Mouse (Mus musculus) MEL (cell line): ENCODE results near the gene Fkbp4. TPM values are rescaled to one million over a fixed set of nuclear protein-coding genes. Genes with fewer than 3 reads are reported as not detected.
A peak's percentile ranks its signal among the peaks of the same experiment; 100 is the strongest.
"Not testable (repeated sequence)": the region's sequence is repeated elsewhere in the genome, so short reads cannot be mapped to it uniquely, and the experiment has no call there.

ENCODE experiments used
- DNase-seq: peaks from one replicate; pipeline ENCODE4 v3.0.0; 2011; ENCODE audit warnings: low read depth, low spot score
- H3K27ac ChIP-seq: 2 replicates; pipeline ENCODE4 v1.5.1; 2012; ENCODE audit warnings: low read depth, mild to moderate bottlenecking, control low read depth, low read length, moderate library complexity; ENCODE audit not compliant: control insufficient read depth
- H3K27me3 ChIP-seq, 2 experiments: fragments of 150-350 bp in 1 of 2; sonication (generic) in 1 of 2; 2 replicates each; pipeline ENCODE4 v1.6.1; 2012; ENCODE audit warnings: low read length in 2 of 2, mild to moderate bottlenecking in 2 of 2, improper control_type of control experiment in 1 of 2, moderate library complexity in 1 of 2; ENCODE audit not compliant: insufficient read depth in 2 of 2, control insufficient read depth in 1 of 2
- H3K36me3 ChIP-seq, 2 experiments: 2 replicates each; pipeline ENCODE4 v1.6.1; 2012 to 2014; ENCODE audit warnings: low read length in 2 of 2, improper control_type of control experiment in 1 of 2, inconsistent platforms in 1 of 2, mild to moderate bottlenecking in 1 of 2; ENCODE audit not compliant: insufficient read depth in 2 of 2, control insufficient read depth in 1 of 2
- H3K4me1 ChIP-seq, 2 experiments: fragments of 150-350 bp in 1 of 2; sonication (generic) in 1 of 2; 2 replicates each; pipeline ENCODE4 v1.6.1; 2012; ENCODE audit warnings: low read length in 2 of 2, improper control_type of control experiment in 1 of 2, mild to moderate bottlenecking in 1 of 2; ENCODE audit not compliant: insufficient read depth in 2 of 2, control insufficient read depth in 1 of 2
- H3K4me3 ChIP-seq, 2 experiments: fragments of 150-350 bp in 1 of 2; sonication (generic) in 1 of 2; 2 replicates each; pipeline ENCODE4 v1.5.1; 2012; ENCODE audit warnings: low read depth in 2 of 2, low read length in 2 of 2, mild to moderate bottlenecking in 2 of 2, moderate library complexity in 2 of 2, control low read depth in 1 of 2, improper control_type of control experiment in 1 of 2; ENCODE audit not compliant: control insufficient read depth in 1 of 2, insufficient read depth in 1 of 2
- H3K79me2 ChIP-seq: 2 replicates; pipeline ENCODE4 v1.6.1; 2012; ENCODE audit warnings: mild to moderate bottlenecking, low read length, moderate library complexity; ENCODE audit not compliant: control insufficient read depth, poor library complexity, insufficient read depth
- H3K9ac ChIP-seq: 2 replicates; pipeline ENCODE4 v1.6.1; 2012; ENCODE audit warnings: low read depth, mild to moderate bottlenecking, control low read depth, low read length, moderate library complexity; ENCODE audit not compliant: control insufficient read depth, poor library complexity, severe bottlenecking
- H3K9me3 ChIP-seq: fragments of 150-350 bp; sonication (generic); replicated peaks from 2 replicates; pipeline ENCODE4 v1.6.1; 2012; ENCODE audit warnings: mild to moderate bottlenecking, low read length, improper control_type of control experiment, moderate library complexity; ENCODE audit not compliant: insufficient read depth
- BHLHE40 ChIP-seq: IDR thresholded peaks from 2 replicates; pipeline ENCODE4 v1.6.1; 2012; ENCODE audit warnings: low read depth, mild to moderate bottlenecking, inconsistent platforms, low read length, improper control_type of control experiment, borderline replicate concordance
- CHD2 ChIP-seq: IDR thresholded peaks from 2 replicates; pipeline ENCODE4 v1.6.1; 2011; ENCODE audit warnings: low read length, improper control_type of control experiment
- CTCF ChIP-seq, 3 experiments: IDR thresholded peaks in 2 of 3; conservative IDR thresholded peaks in 1 of 3; 2 replicates each; pipeline ENCODE4 v1.5.1; 2011 to 2012; ENCODE audit warnings: low read length in 3 of 3, low read depth in 2 of 3, mild to moderate bottlenecking in 2 of 3, improper control_type of control experiment in 1 of 3, inconsistent platforms in 1 of 3, mixed read lengths in 1 of 3, moderate library complexity in 1 of 3; ENCODE audit not compliant: control insufficient read depth in 1 of 3, insufficient read depth in 1 of 3, poor library complexity in 1 of 3, severe bottlenecking in 1 of 3
- E2F4 ChIP-seq: IDR thresholded peaks from 2 replicates; pipeline ENCODE4 v1.6.1; 2011; ENCODE audit warnings: low read depth, low read length, improper control_type of control experiment, borderline replicate concordance
- GABPA ChIP-seq: IDR thresholded peaks from 2 replicates; pipeline ENCODE4 v1.6.1; 2012; ENCODE audit warnings: low read depth, mild to moderate bottlenecking, inconsistent platforms, low read length, improper control_type of control experiment, moderate library complexity
- GATA1 ChIP-seq: IDR thresholded peaks from 2 replicates; pipeline ENCODE4 v1.6.1; 2011; ENCODE audit warnings: low read depth, low read length, improper control_type of control experiment
- KAT2A ChIP-seq: conservative IDR thresholded peaks from 2 replicates; pipeline ENCODE4 v1.6.1; 2012; ENCODE audit warnings: low read depth, low read length, improper control_type of control experiment, inconsistent platforms
- MAX ChIP-seq: IDR thresholded peaks from 2 replicates; pipeline ENCODE4 v1.6.1; 2011; ENCODE audit warnings: low read length, improper control_type of control experiment
- MEF2A ChIP-seq: IDR thresholded peaks from 2 replicates; pipeline ENCODE4 v1.6.1; 2014; ENCODE audit warnings: low read depth, mild to moderate bottlenecking, inconsistent platforms, low read length, improper control_type of control experiment; ENCODE audit not compliant: poor library complexity, insufficient replicate concordance, severe bottlenecking; ENCODE audit errors: extremely low read depth
- POLR2AphosphoS5 ChIP-seq: IDR thresholded peaks from 2 replicates; pipeline ENCODE4 v1.6.1; 2012; ENCODE audit warnings: low read depth, borderline replicate concordance, mild to moderate bottlenecking, inconsistent platforms, low read length, moderate library complexity, mixed read lengths
- SIN3A ChIP-seq: IDR thresholded peaks from 2 replicates; pipeline ENCODE4 v1.6.1; 2012; ENCODE audit warnings: low read length, improper control_type of control experiment, inconsistent platforms
- SMC3 ChIP-seq: IDR thresholded peaks from 2 replicates; pipeline ENCODE4 v1.6.1; 2011; ENCODE audit warnings: low read depth, low read length, improper control_type of control experiment
- UBTF ChIP-seq: IDR thresholded peaks from 2 replicates; pipeline ENCODE4 v1.6.1; 2012; ENCODE audit warnings: low read depth, mild to moderate bottlenecking, inconsistent platforms, low read length, improper control_type of control experiment, moderate library complexity, borderline replicate concordance; ENCODE audit not compliant: insufficient read depth
- ZMIZ1 ChIP-seq: IDR thresholded peaks from 2 replicates; pipeline ENCODE4 v1.6.1; 2012; ENCODE audit warnings: low read depth, mild to moderate bottlenecking, inconsistent platforms, low read length, improper control_type of control experiment, moderate library complexity
- polyA plus RNA-seq, 2 experiments: library from polyadenylated mRNA; stranded (reverse) in 1 of 2; unstranded in 1 of 2; fragments of >175 nt in 1 of 2; fragments of >200 nt in 1 of 2; gene quantifications; 2 replicates each; pipeline versions ENCODE4 v1.2.1 to v1.2.4; 2012; ENCODE audit warnings: low replicate concordance in 2 of 2, low read depth in 1 of 2; ENCODE audit not compliant: insufficient read length in 2 of 2, insufficient read depth in 1 of 2, missing spikeins in 1 of 2
- total RNA-seq: library from RNA; depleted of rRNA; stranded (reverse); fragments of 300-350 nt; gene quantifications from 2 replicates; pipeline ENCODE4 v1.2.3, GENCODE M21; 2012; rRNA removed

The Fkbp4 gene
- total and polyA plus RNA-seq, 3 experiments: 333 to 934 (median 426) TPM

GRCm38 (mm10) chr6:128381254-128381653 is 57.2 kb downstream of the Fkbp4 start:
- no peak for DNase-seq
- H3K4me3 ChIP-seq: no peak overlapping the region
- H3K27me3 ChIP-seq: no peaks in the 10 kb centered on the region
- no peak overlapping the region for H3K9ac ChIP-seq
- H3K36me3 ChIP-seq: no peaks in the 10 kb centered on the region
- no peaks in the 10 kb centered on the region for H3K79me2 ChIP-seq
- H3K9me3 ChIP-seq: no peaks in the 10 kb centered on the region
- peaks cover 0 to 8% of the 10 kb centered on the region in 2 experiments; a peak in 1 of 4 replicates for H3K4me1 ChIP-seq
- no peak for TF ChIP-seq CHD2
- TF ChIP-seq GATA1: no peak
- TF ChIP-seq POLR2AphosphoS5: no peak
- TF ChIP-seq MEF2A: no peak
- TF ChIP-seq MAX: no peak
- no peak for TF ChIP-seq SIN3A
- no peak for TF ChIP-seq GABPA
- TF ChIP-seq UBTF: no peak
- TF ChIP-seq E2F4: no peak
- no peak for TF ChIP-seq KAT2A
- TF ChIP-seq ZMIZ1: no peak
- no peak for TF ChIP-seq BHLHE40
- no peak overlapping the region for H3K27ac ChIP-seq

- not testable (repeated sequence) for H3K27ac ChIP-seq, H3K79me2 ChIP-seq, DNase-seq
These were observed 57.8 kb downstream of the Fkbp4 start for GRCm38 (mm10) chr6:128380594-128381167.

More at GRCm38 (mm10) chr6:128380594-128381167, 57.8 kb downstream of the Fkbp4 start:
- not testable (repeated sequence) for H3K9ac ChIP-seq, H3K9me3 ChIP-seq, H3K4me3 ChIP-seq, H3K4me1 ChIP-seq, H3K36me3 ChIP-seq, H3K27me3 ChIP-seq
- TF ChIP-seq SMC3 (peak; percentile 37; the same call in 1 of the 2 replicates), CTCF (IDR thresholded peaks at IDR 0.05 in 2 of 3, conservative IDR thresholded peaks at IDR 0.05 in 1 of 3; ENCODE audit: control insufficient read depth in 1 of 3, insufficient read depth in 1 of 3, low read depth in 2 of 3, low read length in 3 of 3, poor library complexity in 1 of 3, severe bottlenecking in 1 of 3) (peak in 1 of 3 experiments; percentile 40; a peak in 2 of 6 replicates)

Other genes starting within 250 kb of the Fkbp4 start
- gene Tead4, start 137.9 kb downstream of the Fkbp4 start, total RNA-seq: not detected in 2 replicates
- gene Tead4, start 137.9 kb downstream of the Fkbp4 start, polyA plus RNA-seq: not detected
- gene Tulp3, start 82.8 kb downstream of the Fkbp4 start, total RNA-seq: 5.3 and 5.7 TPM in 2 replicates
- gene Tulp3, start 82.8 kb downstream of the Fkbp4 start, polyA plus RNA-seq: 10 to 100 TPM in 1 of 2 experiments, not detected in 1; 19.2 TPM
- 40.1 and 46.8 TPM in 2 replicates for gene Rhno1, start 75.8 kb downstream of the Fkbp4 start, total RNA-seq
- gene Rhno1, start 75.8 kb downstream of the Fkbp4 start, polyA plus RNA-seq: 100 to 1,000 TPM in 1 of 2 experiments, 10 to 100 TPM in 1; 88.1 to 137 TPM
- gene Foxm1, start 75.7 kb downstream of the Fkbp4 start, total RNA-seq: 13.7 and 14.7 TPM in 2 replicates
- gene Foxm1, start 75.7 kb downstream of the Fkbp4 start, polyA plus RNA-seq: 10 to 100 TPM; 31.1 to 61.9 TPM
- not detected in 2 replicates for gene Tex52, start 63.2 kb downstream of the Fkbp4 start, total RNA-seq
- under 1 TPM in 1 of 2 experiments, not detected in 1; 0.07 TPM for gene Tex52, start 63.2 kb downstream of the Fkbp4 start, polyA plus RNA-seq
- not detected in 2 replicates for gene Gm44596, start 63.2 kb downstream of the Fkbp4 start, total RNA-seq
- gene Gm44596, start 63.2 kb downstream of the Fkbp4 start, polyA plus RNA-seq: not detected
- gene Nrip2, start 39.4 kb downstream of the Fkbp4 start, total RNA-seq: 0.04 TPM in 1 of 2 replicates, not detected in the other
- under 1 TPM in 1 of 2 experiments, not detected in 1; 0.86 TPM for gene Nrip2, start 39.4 kb downstream of the Fkbp4 start, polyA plus RNA-seq
- 16.6 and 17.8 TPM in 2 replicates for gene Itfg2, start 13.7 kb downstream of the Fkbp4 start, total RNA-seq
- 10 to 100 TPM in 1 of 2 experiments, not detected in 1; 44.8 TPM for gene Itfg2, start 13.7 kb downstream of the Fkbp4 start, polyA plus RNA-seq
- gene Pzp, start 88.0 kb upstream of the Fkbp4 start, total RNA-seq: not detected in 2 replicates
- gene Pzp, start 88.0 kb upstream of the Fkbp4 start, polyA plus RNA-seq: not detected
- gene A2ml1, start 142.9 kb upstream of the Fkbp4 start, total RNA-seq: 0.08 and 0.10 TPM in 2 replicates
- under 1 TPM in 1 of 2 experiments, not detected in 1; 0.25 TPM for gene A2ml1, start 142.9 kb upstream of the Fkbp4 start, polyA plus RNA-seq
- gene Klrb1a, start 184.9 kb upstream of the Fkbp4 start, total RNA-seq: not detected in 2 replicates
- gene Klrb1a, start 184.9 kb upstream of the Fkbp4 start, polyA plus RNA-seq: not detected
- not detected in 2 replicates for gene Clec2h, start 223.7 kb upstream of the Fkbp4 start, total RNA-seq
- gene Clec2h, start 223.7 kb upstream of the Fkbp4 start, polyA plus RNA-seq: not detected